Mouse (Mus musculus): ENCODE results near the gene Rnf4.

GRCm38 (mm10) chr5:34295141-34295540 is 40.9 kb upstream of the Rnf4 start:
- TF ChIP-seq CTCF (IDR thresholded peaks at IDR 0.05; ENCODE audit: low read depth) (no peak), EP300 (optimal IDR thresholded peaks at IDR 0.05) (no peak)
